Mouse (Mus musculus) neural tube, embryonic 13.5 days (tissue): ENCODE results near the gene Med12l. TPM values are rescaled to one million over a fixed set of nuclear protein-coding genes. Genes with fewer than 3 reads are reported as not detected.
"Not testable (repeated sequence)": the region's sequence is repeated elsewhere in the genome, so short reads cannot be mapped to it uniquely, and the experiment has no call there.

ENCODE experiments used
- ATAC-seq: fragments of 200-750 bp; cut with Nextera tagmentation; 2 replicates; pipeline ENCODE4 v1.8.0; 2017; ENCODE audit warnings: low read depth, mild to moderate bottlenecking, moderate TSS enrichment, moderate library complexity
- H3K27ac ChIP-seq: fragments of 300-500 bp; sonication (generic); replicated peaks from 2 replicates; pipeline ENCODE4 v1.5.1; 2015; ENCODE audit warnings: moderate library complexity, mild to moderate bottlenecking, inconsistent platforms
- H3K27me3 ChIP-seq: fragments of 300-500 bp; sonication (generic); 2 replicates; pipeline ENCODE4 v1.6.1; 2015; ENCODE audit warnings: mild to moderate bottlenecking, inconsistent platforms
- H3K36me3 ChIP-seq: fragments of 300-500 bp; sonication (generic); 2 replicates; pipeline ENCODE4 v1.6.1; 2015; ENCODE audit warnings: mild to moderate bottlenecking, inconsistent platforms
- H3K4me1 ChIP-seq: fragments of 300-500 bp; sonication (generic); replicated peaks from 2 replicates; pipeline ENCODE4 v1.6.1; 2015; ENCODE audit warnings: inconsistent platforms
- H3K4me2 ChIP-seq: fragments of 300-500 bp; sonication (generic); 2 replicates; pipeline ENCODE4 v1.6.1; 2015; ENCODE audit warnings: inconsistent platforms, mild to moderate bottlenecking, moderate library complexity
- H3K4me3 ChIP-seq: fragments of 300-500 bp; sonication (generic); 2 replicates; pipeline ENCODE4 v1.5.1; 2015; ENCODE audit warnings: mild to moderate bottlenecking, inconsistent platforms
- H3K9ac ChIP-seq: fragments of 300-500 bp; sonication (generic); 2 replicates; pipeline ENCODE4 v1.6.1; 2015; ENCODE audit warnings: moderate library complexity, mild to moderate bottlenecking, inconsistent platforms
- H3K9me3 ChIP-seq: fragments of 300-500 bp; sonication (generic); 2 replicates; pipeline ENCODE4 v1.6.1; 2016; ENCODE audit warnings: inconsistent platforms
- WGBS: fragments of 180-500 bp; shearing (Covaris S2); methylation state at CpG from one replicate; pipeline ENCODE4 v1.1.7; 2015; 5-methylcytosine and 5-hydroxymethylcytosine counted together
- polyA plus RNA-seq: library from polyadenylated mRNA; unstranded; fragments of >200 nt; fragmentation: Nextera tagmentation; extraction: Ambion mirVana; gene quantifications from 2 replicates; pipeline ENCODE4 v1.2.1, GENCODE M21; 2015

Med12l gene
- polyA plus RNA-seq, 1 experiment from 2014 or later = 3.7 TPM

DNA sequence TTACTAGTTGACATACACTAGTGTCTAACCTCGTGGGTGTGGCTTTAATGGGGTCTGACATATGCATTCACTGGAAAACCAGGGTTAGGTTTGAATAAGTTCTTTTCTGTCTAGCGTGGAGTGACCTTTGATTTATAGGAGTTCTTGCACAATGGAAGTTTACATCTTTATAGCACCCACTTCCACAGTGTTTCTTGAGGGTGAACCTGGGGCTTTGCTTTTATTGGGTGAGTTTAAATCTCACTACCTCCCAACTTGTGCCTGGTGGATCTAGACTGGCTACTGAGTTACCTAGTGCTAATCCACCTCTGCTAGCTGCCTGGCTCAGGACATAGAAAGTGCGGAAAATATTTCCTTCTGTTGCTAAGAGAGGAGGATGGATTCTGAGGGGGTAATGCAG, 106.3 kb downstream of the Med12l start:
- no peak overlapping the region for H3K27ac ChIP-seq
- H3K27me3 ChIP-seq = no peaks in the 10 kb centered on the region
- H3K4me1 ChIP-seq = no peaks in the 10 kb centered on the region
- H3K4me2 ChIP-seq = no peak overlapping the region
- no peaks in the 10 kb centered on the region for H3K9me3 ChIP-seq
- no peaks in the 10 kb centered on the region; the same call in 1 of the 2 replicates for H3K36me3 ChIP-seq
- H3K9ac ChIP-seq = no peak overlapping the region
- no peak overlapping the region for H3K4me3 ChIP-seq
- ATAC-seq = no peak
- 68% methylated on average over 3 of the region's 3 CpGs for WGBS

DNA sequence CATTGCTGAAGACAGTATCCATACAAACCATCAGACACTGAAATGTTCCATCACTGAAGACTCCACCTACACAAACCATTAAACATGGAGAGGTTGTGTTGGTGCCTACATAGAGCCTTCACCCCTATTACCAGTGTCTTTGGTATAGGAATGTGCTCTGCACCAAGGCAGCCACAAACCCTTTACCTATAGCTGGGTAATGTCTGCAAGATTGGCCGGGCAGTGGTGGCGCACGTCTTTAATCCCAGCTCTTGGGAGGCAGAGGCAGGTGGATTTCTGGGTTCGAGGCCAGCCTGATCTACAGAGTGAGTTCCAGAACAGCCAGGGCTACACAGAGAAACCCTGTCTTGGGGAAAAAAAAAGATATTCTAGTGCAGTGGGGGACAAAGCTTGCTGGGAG, 107.7 kb downstream of the Med12l start:
- H3K27me3 ChIP-seq, ATAC-seq, H3K4me1 ChIP-seq, H3K9ac ChIP-seq, H3K4me2 ChIP-seq, H3K36me3 ChIP-seq, H3K9me3 ChIP-seq, H3K27ac ChIP-seq, H3K4me3 ChIP-seq: not testable (repeated sequence)
- 94% methylated on average over 4 of the region's 4 CpGs for WGBS

DNA sequence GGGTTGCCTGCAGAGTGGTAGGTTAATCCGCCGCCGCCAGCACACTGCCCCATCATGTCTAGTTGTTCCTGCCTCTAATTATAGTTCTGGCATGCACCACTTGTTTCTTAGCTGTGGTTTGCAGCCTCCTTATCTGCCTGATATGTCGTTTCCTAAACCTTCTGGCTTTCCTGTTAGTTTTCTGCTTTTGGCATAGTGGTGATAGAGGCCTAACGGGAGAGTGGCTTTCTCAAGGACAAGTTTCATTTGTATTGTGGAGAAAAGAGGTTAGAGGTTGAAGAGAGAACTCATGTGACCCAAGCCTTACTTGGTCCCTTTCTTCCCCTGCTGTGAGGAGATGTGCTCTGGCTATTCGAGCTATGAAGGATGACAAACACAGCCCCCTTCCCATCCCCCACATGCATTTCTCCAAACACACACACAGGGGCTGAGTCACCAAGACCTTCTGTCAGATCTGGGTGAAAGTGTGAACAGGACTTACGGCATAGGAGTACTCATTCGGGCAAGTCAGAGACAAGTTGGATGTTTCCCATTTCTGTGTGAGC, 108.4 kb downstream of the Med12l start:
- Histone ChIP-seq H3K9me3 (no peaks in the 10 kb centered on the region), H3K36me3 (no peaks in the 10 kb centered on the region; the same call in 1 of the 2 replicates), H3K27me3 (no peaks in the 10 kb centered on the region), H3K27ac (no peak overlapping the region), H3K4me1 (no peaks in the 10 kb centered on the region), H3K4me3 (no peak overlapping the region), H3K9ac (no peak overlapping the region), H3K4me2 (no peak overlapping the region)
- ATAC-seq = no peak
- WGBS = 87% methylated on average over 8 of the region's 8 CpGs

DNA sequence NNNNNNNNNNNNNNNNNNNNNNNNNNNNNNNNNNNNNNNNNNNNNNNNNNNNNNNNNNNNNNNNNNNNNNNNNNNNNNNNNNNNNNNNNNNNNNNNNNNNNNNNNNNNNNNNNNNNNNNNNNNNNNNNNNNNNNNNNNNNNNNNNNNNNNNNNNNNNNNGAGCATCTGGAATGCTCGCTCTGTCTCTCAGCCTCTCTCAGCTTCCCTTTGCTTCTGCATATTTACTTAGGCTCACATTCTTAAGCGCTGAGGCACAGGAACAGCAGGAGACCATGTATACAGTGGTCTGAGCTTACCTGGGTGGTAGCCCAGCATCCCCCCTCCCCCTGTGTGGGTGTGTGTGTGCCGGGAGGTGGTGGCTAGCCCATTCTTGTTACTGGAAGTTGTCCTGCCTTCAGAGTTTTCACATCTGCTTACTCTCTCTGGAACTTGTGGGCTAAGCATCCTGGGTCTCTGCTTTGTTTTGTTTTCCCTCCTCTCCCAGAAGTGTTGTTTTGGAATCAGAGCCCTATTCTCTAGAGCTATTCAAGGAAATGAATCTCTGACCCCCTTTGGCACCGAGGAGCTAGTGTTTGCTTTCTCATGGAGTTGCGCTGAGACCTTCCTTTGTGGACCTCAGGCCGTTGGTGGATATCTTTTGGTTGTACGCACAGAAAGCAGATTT, 115.6 kb downstream of the Med12l start:
- H3K36me3 ChIP-seq = no peaks in the 10 kb centered on the region
- H3K4me1 ChIP-seq = peaks cover 14% of the 10 kb centered on the region
- no peak overlapping the region for H3K9ac ChIP-seq
- no peaks in the 10 kb centered on the region for H3K27me3 ChIP-seq
- no peaks in the 10 kb centered on the region for H3K9me3 ChIP-seq
- no peak overlapping the region for H3K4me3 ChIP-seq
- ATAC-seq = peak; percentile 38
- H3K27ac ChIP-seq = no peak overlapping the region
- WGBS = 49% methylated on average over 7 of the region's 7 CpGs
- no peak overlapping the region for H3K4me2 ChIP-seq

DNA sequence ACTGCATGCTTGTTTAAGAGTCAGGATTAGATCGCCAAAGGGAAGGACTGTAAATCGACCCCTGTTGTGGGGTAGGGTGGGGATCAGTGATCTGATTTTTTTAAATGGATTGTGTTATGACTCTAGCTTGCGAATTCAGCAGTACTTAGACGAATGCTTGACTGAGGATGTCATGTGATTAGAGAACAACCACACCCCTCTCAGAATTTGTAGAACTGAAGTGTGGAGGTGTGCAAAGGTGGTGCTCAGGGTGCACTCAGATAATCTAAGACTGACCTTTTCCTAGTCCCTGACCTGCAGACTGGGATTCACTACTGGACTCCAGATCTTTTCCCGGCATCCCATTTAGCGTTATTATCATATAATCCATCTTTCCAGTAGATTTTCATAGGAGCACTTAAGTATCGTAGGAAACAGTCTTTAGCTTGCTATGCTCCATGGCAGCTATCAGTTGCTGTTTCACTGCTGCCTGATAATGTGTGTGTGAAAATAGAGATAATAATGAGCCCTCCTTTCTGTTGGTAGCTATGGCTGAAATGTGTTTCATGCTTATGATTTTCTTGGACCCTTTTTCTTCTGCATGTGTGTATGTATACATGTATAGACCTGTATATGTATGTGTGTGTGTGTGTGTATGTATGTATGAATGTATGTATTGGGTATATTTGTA, 116.3 kb downstream of the Med12l start:
- WGBS = 76% methylated on average over 7 of the region's 7 CpGs
- Histone ChIP-seq H3K4me1 (peaks cover 14% of the 10 kb centered on the region), H3K36me3 (no peaks in the 10 kb centered on the region), H3K4me2 (no peak overlapping the region), H3K9ac (no peak overlapping the region), H3K27me3 (no peaks in the 10 kb centered on the region), H3K4me3 (no peak overlapping the region), H3K9me3 (no peaks in the 10 kb centered on the region), H3K27ac (no peak overlapping the region)
- ATAC-seq = no peak

DNA sequence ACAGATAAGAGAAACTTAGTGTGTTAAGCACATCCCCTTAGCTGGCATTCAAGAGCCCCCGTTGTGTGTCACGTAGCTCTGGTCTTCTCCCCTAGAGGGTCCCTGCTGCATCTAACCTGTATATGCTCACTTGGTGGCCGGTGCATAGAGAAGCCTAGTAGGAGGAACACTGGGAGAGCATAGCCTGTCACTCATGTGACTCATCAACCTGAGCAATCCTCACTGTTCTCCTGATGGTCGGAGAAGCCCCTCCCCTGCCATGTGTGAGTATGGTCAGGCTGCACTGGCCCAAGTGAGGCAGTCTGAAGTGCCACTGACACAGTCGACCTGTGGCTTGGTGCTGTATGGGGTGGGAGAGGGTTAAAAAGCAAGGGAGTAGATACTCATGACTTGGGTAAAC, 119.4 kb downstream of the Med12l start:
- Histone ChIP-seq H3K9me3 (no peaks in the 10 kb centered on the region), H3K36me3 (no peaks in the 10 kb centered on the region), H3K4me1 (peaks cover 14% of the 10 kb centered on the region), H3K4me3 (no peak overlapping the region), H3K27ac (no peak overlapping the region), H3K4me2 (no peak overlapping the region), H3K27me3 (no peaks in the 10 kb centered on the region), H3K9ac (no peak overlapping the region)
- 73% methylated on average over 5 of the region's 5 CpGs for WGBS
- no peak for ATAC-seq

DNA sequence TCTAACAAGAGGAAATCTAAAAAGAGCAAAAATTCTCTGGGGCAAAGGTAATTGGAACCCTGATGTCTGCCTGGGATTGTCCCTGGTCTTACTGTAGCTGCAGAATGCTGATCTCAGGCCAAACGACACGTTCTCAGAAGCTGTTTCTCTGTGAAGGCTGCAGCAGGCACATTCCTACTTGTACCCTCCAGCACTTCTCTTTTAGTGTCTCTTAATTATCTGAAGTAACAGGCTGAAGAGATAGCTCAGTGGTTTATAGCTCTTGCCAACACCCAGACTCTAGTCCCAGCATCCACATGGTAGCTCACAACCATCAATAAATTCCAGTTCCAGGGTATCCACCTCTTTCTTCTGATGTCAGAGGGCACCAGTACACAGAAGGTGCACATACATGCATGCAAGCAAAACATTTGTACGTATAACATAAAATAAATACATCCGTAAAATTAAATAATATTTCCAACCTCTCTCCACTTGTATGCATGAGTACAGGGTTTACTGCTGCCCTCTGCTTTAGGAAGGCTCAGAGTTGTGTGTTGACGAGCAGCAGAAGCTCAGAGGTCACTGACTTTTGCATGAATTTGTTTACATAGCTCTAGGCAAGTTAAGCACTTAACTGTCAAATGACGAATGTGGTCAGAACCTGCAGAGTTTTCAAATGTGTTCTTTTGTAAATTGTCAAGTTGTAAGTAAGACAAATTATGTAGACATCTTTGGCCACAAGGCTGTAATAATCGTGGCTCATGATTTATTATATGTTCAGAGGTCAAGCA, 120.3 kb downstream of the Med12l start:
- 57% methylated on average over 7 of the region's 7 CpGs for WGBS
- Histone ChIP-seq H3K27me3 (no peaks in the 10 kb centered on the region), H3K4me2 (no peak overlapping the region), H3K36me3 (no peaks in the 10 kb centered on the region), H3K27ac (no peak overlapping the region), H3K9ac (no peak overlapping the region), H3K9me3 (no peaks in the 10 kb centered on the region), H3K4me1 (peaks cover 14% of the 10 kb centered on the region), H3K4me3 (no peak overlapping the region)
- no peak for ATAC-seq

DNA sequence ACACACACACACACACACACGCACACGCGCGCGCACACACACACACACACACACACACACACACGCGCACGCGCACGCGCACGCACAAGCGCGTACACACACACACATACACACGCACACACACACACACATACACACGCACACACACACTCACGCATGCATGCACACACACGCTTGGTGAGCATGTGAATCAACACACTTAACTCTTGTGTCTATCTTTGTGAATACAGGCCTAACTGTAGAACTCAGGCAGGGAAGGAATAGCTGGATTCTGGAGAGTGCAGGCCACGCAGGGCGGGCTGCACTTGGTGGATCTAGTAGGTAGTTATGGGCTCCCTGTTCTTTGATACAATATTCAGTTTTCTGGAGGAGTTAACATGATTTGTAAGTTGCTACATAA, 123.1 kb downstream of the Med12l start:
- no peak overlapping the region for H3K9ac ChIP-seq
- no peaks in the 10 kb centered on the region for H3K9me3 ChIP-seq
- H3K36me3 ChIP-seq = no peaks in the 10 kb centered on the region
- H3K27me3 ChIP-seq = no peaks in the 10 kb centered on the region
- WGBS = 96% methylated on average over 20 of the region's 20 CpGs
- no peak overlapping the region for H3K4me2 ChIP-seq
- peaks cover 8% of the 10 kb centered on the region; the same call in 1 of the 2 replicates for H3K4me1 ChIP-seq
- no peak overlapping the region for H3K4me3 ChIP-seq
- H3K27ac ChIP-seq = no peak overlapping the region
- no peak for ATAC-seq

DNA sequence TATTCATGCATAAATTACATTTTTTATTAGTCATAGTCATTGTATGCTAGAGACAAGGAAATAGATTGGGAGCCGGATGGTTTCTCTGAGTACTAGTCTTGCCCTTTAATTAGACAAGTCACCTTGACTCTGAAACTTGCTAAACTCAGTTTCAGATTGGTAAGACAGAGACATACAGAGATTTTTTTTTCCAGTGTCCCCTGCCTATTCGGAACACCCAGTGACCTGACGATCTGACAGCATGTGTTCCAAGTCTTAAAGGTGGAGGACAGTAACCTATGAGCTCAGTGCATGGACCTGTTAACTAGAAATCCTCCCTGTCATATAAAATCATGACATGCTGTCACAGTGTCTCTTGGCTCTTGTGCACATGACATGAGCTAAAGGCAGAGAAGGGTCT, 123.9 kb downstream of the Med12l start:
- Histone ChIP-seq H3K27ac (no peak overlapping the region), H3K27me3 (no peaks in the 10 kb centered on the region), H3K4me1 (peaks cover 8% of the 10 kb centered on the region; the same call in 1 of the 2 replicates), H3K4me2 (no peak overlapping the region), H3K9ac (no peak overlapping the region), H3K9me3 (no peaks in the 10 kb centered on the region), H3K36me3 (no peaks in the 10 kb centered on the region), H3K4me3 (no peak overlapping the region)
- WGBS = 87% methylated on average over 3 of the region's 3 CpGs
- no peak for ATAC-seq

DNA sequence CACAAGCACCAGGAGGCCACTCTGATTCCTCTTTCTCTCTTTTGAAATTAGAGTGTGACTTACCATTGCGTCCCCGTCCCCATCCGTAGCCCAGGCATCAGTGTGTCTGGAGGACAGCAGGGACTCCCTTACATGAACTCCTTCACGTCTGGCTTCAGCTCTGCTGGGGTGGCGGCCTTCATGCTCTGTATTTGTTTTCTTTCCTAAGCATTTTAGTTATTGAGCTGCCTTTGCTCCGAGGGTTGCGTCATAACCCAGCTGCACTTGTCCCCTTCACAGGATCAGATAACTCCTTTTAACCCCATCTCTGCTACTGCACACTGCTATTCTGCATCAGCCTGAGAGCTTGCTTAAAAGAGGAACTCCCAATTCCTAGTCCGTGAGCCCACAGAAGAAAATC, 124.8 kb downstream of the Med12l start:
- H3K27ac ChIP-seq = no peak overlapping the region; the same call in 1 of the 2 replicates
- H3K4me1 ChIP-seq = peaks cover 8% of the 10 kb centered on the region; the same call in 1 of the 2 replicates
- H3K4me3 ChIP-seq = no peak overlapping the region
- H3K9me3 ChIP-seq = no peaks in the 10 kb centered on the region
- H3K36me3 ChIP-seq = no peaks in the 10 kb centered on the region
- H3K9ac ChIP-seq = no peak overlapping the region
- 70% methylated on average over 8 of the region's 8 CpGs for WGBS
- no peak for ATAC-seq
- H3K4me2 ChIP-seq = no peak overlapping the region
- no peaks in the 10 kb centered on the region for H3K27me3 ChIP-seq

DNA sequence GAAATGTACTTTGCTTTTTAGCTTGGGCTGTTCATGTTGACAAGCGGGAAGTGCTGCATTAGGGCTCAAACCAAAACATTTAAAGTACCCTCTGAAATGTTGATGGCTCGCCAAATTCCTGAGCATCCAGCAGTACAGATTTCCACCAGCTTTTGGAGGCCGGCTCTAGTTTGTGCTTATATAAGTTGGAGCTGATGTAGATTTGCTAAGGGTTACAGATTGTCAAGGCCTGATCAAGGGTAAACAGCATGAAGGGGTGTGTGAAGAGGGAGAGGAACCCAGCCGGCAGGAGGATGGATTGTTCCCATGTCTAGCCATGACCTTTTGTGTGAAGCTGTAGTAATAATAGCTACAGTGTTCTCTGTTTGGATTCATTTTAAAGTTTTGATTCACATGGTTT, 125.5 kb downstream of the Med12l start:
- H3K27ac ChIP-seq = no peak overlapping the region
- WGBS = 84% methylated on average over 4 of the region's 4 CpGs

DNA sequence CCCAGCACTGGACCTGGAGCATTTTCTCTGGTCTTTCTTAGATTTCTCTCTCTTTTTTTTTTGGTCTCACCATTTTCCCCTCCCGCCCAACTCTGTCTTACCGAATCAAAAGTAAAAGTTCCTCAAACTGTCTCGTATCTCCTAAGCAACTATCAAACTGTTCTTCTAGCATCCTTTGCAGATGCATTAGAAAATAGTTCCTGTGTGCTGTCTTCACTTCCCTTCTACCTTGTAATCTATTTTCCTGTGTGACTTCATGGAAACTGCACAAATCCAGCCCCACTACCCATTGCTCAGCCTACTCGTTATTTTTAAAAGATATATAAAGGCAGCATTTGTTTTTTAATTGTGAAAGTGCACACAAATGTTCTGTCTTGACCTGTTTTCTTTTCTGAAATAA, 126.3 kb downstream of the Med12l start:
- Histone ChIP-seq H3K27ac (no peak overlapping the region), H3K4me3 (no peak overlapping the region), H3K4me1 (no peaks in the 10 kb centered on the region), H3K27me3 (no peaks in the 10 kb centered on the region), H3K36me3 (no peaks in the 10 kb centered on the region), H3K4me2 (no peak overlapping the region), H3K9ac (no peak overlapping the region), H3K9me3 (no peaks in the 10 kb centered on the region)
- 95% methylated on average over 4 of the region's 4 CpGs for WGBS
- ATAC-seq = no peak

More for the DNA sequence above, 125.5 kb downstream of the Med12l start:
- Histone ChIP-seq H3K27me3 (no peaks in the 10 kb centered on the region), H3K4me2 (no peak overlapping the region), H3K4me1 (0 out of 2 replicates have a peak, but pooled peaks cover 1% of the 10 kb centered on the region), H3K4me3 (no peak overlapping the region), H3K9ac (no peak overlapping the region), H3K36me3 (no peaks in the 10 kb centered on the region), H3K9me3 (no peaks in the 10 kb centered on the region)
- no peak for ATAC-seq
